Mouse (Mus musculus) forebrain, embryonic 11.5 days (tissue): ENCODE results near the gene Gyg. TPM values are rescaled to one million over a fixed set of nuclear protein-coding genes. Genes with fewer than 3 reads are reported as not detected.

Experiments
- ATAC-seq: fragments of 200-750 bp; cut with Nextera tagmentation; replicated peaks from 2 replicates; pipeline ENCODE4 v1.8.0; 2017; ENCODE audit warnings: moderate TSS enrichment; ENCODE audit not compliant: low FRiP score
- DNase-seq: peaks from one replicate; pipeline ENCODE4 v3.0.0-alpha.2; 2017; ENCODE audit warnings: low spot score
- H3K27ac ChIP-seq: fragments of 300-500 bp; sonication (generic); 2 replicates; pipeline ENCODE4 v1.5.1; 2014; ENCODE audit warnings: low read depth, low read length
- H3K27me3 ChIP-seq: fragments of 300-500 bp; sonication (generic); 2 replicates; pipeline ENCODE4 v1.6.1; 2014; ENCODE audit warnings: mild to moderate bottlenecking, low read length, mixed read lengths; ENCODE audit not compliant: control insufficient read depth, insufficient read depth
- H3K36me3 ChIP-seq: fragments of 300-500 bp; sonication (generic); 2 replicates; pipeline ENCODE4 v1.6.1; 2014; ENCODE audit warnings: mild to moderate bottlenecking, low read length, moderate library complexity, mixed read lengths; ENCODE audit not compliant: control insufficient read depth, insufficient read depth
- H3K4me1 ChIP-seq: fragments of 300-500 bp; sonication (generic); replicated peaks from 2 replicates; pipeline ENCODE4 v1.6.1; 2014; ENCODE audit warnings: low read length, mixed read lengths; ENCODE audit not compliant: control insufficient read depth, insufficient read depth
- H3K4me2 ChIP-seq: fragments of 300-500 bp; sonication (generic); 2 replicates; pipeline ENCODE4 v1.6.1; 2014; ENCODE audit warnings: low read depth, mild to moderate bottlenecking, low read length, moderate library complexity, mixed read lengths; ENCODE audit not compliant: severe bottlenecking
- H3K4me3 ChIP-seq: fragments of 300-500 bp; sonication (generic); 2 replicates; pipeline ENCODE4 v1.5.1; 2014; ENCODE audit warnings: low read depth, low read length
- H3K9ac ChIP-seq: fragments of 300-500 bp; sonication (generic); 2 replicates; pipeline ENCODE4 v1.6.1; 2014; ENCODE audit warnings: low read length
- H3K9me3 ChIP-seq: fragments of 300-500 bp; sonication (generic); 2 replicates; pipeline ENCODE4 v1.6.1; 2016; ENCODE audit warnings: low read length, mixed read lengths; ENCODE audit not compliant: control insufficient read depth
- WGBS: fragments of 180-500 bp; shearing (Covaris S2); extraction: QIAGEN DNeasy Blood & Tissue Kit; methylation state at CpG from one replicate; pipeline ENCODE4 v1.1.7; 2014; 5-methylcytosine and 5-hydroxymethylcytosine counted together
- polyA plus RNA-seq: library from polyadenylated mRNA; unstranded; fragments of >200 nt; fragmentation: Nextera tagmentation; extraction: Ambion mirVana; gene quantifications from 2 replicates; pipeline ENCODE4 v1.2.1, GENCODE M21; 2014

Gyg gene
- polyA plus RNA-seq, 1 experiment from 2014 or later = 37.6 TPM

GRCm38 (mm10) chr3:20141240-20141639 lies 13.9 kb downstream of the Gyg start:
- Histone ChIP-seq H3K4me3 (no peak overlapping the region), H3K36me3 (peaks cover 2% of the 10 kb centered on the region; the same call in 1 of the 2 replicates), H3K9ac (no peak overlapping the region), H3K9me3 (no peaks in the 10 kb centered on the region), H3K4me2 (no peak overlapping the region), H3K27me3 (no peaks in the 10 kb centered on the region), H3K27ac (no peak overlapping the region), H3K4me1 (peaks cover 5% of the 10 kb centered on the region; the same call in 1 of the 2 replicates)
- ATAC-seq (no peak), DNase-seq (no peak)

GRCm38 (mm10) chr3:20136868-20137581 lies 18.1 kb downstream of the Gyg start:
- DNase-seq (no peak), ATAC-seq (no peak)
- H3K9ac ChIP-seq = no peak overlapping the region
- H3K36me3 ChIP-seq = peaks cover 2% of the 10 kb centered on the region; the same call in 1 of the 2 replicates
- H3K9me3 ChIP-seq = no peaks in the 10 kb centered on the region
- H3K27me3 ChIP-seq = no peaks in the 10 kb centered on the region
- no peak overlapping the region for H3K4me2 ChIP-seq
- 89% methylated on average over 9 of the region's 9 CpGs for WGBS
- no peak overlapping the region for H3K4me3 ChIP-seq
- H3K27ac ChIP-seq = no peak overlapping the region
- H3K4me1 ChIP-seq = no peaks in the 10 kb centered on the region

GRCm38 (mm10) chr3:20134545-20134944 lies 20.6 kb downstream of the Gyg start:
- DNase-seq = no peak
- WGBS = 82% methylated on average over 3 of the region's 3 CpGs
- no peaks in the 10 kb centered on the region for H3K9me3 ChIP-seq

GRCm38 (mm10) chr3:20133745-20134144 lies 21.4 kb downstream of the Gyg start:
- Histone ChIP-seq H3K4me3 (no peak overlapping the region), H3K4me2 (no peak overlapping the region), H3K9ac (no peak overlapping the region), H3K4me1 (no peaks in the 10 kb centered on the region), H3K9me3 (no peaks in the 10 kb centered on the region), H3K36me3 (peaks cover 2% of the 10 kb centered on the region; the same call in 1 of the 2 replicates), H3K27me3 (no peaks in the 10 kb centered on the region), H3K27ac (no peak overlapping the region)
- no peak for ATAC-seq
- DNase-seq = no peak
- 90% methylated on average over 1 of the region's 1 CpGs for WGBS

More at GRCm38 (mm10) chr3:20134545-20134944, 20.6 kb downstream of the Gyg start:
- ATAC-seq = no peak
- no peak overlapping the region for H3K4me2 ChIP-seq
- H3K36me3 ChIP-seq = peaks cover 2% of the 10 kb centered on the region; the same call in 1 of the 2 replicates
- no peak overlapping the region for H3K27ac ChIP-seq
- no peak overlapping the region for H3K9ac ChIP-seq
- no peak overlapping the region for H3K4me3 ChIP-seq
- H3K27me3 ChIP-seq = no peaks in the 10 kb centered on the region
- H3K4me1 ChIP-seq = no peaks in the 10 kb centered on the region

GRCm38 (mm10) chr3:20132731-20133130 lies 22.4 kb downstream of the Gyg start:
- DNase-seq = no peak
- ATAC-seq = no peak
- Histone ChIP-seq H3K4me1 (no peaks in the 10 kb centered on the region), H3K4me2 (no peak overlapping the region), H3K9ac (no peak overlapping the region), H3K9me3 (no peaks in the 10 kb centered on the region), H3K27me3 (no peaks in the 10 kb centered on the region), H3K4me3 (no peak overlapping the region), H3K36me3 (peaks cover 2% of the 10 kb centered on the region; the same call in 1 of the 2 replicates), H3K27ac (no peak overlapping the region)
- 97% methylated on average over 1 of the region's 1 CpGs for WGBS

- WGBS = 88% methylated on average over 2 of the region's 2 CpGs
These were observed 23.8 kb downstream of the Gyg start for GRCm38 (mm10) chr3:20131350-20131720.

GRCm38 (mm10) chr3:20130456-20131349 lies 24.4 kb downstream of the Gyg start:
- no peak overlapping the region for H3K27ac ChIP-seq
- no peaks in the 10 kb centered on the region for H3K27me3 ChIP-seq
- H3K4me1 ChIP-seq = no peaks in the 10 kb centered on the region
- no peak overlapping the region for H3K4me2 ChIP-seq
- ATAC-seq (no peak), DNase-seq (no peak)
- no peak overlapping the region for H3K4me3 ChIP-seq
- WGBS = 91% methylated on average over 8 of the region's 8 CpGs
- H3K9me3 ChIP-seq = no peaks in the 10 kb centered on the region
- H3K36me3 ChIP-seq = no peaks in the 10 kb centered on the region
- H3K9ac ChIP-seq = no peak overlapping the region

More at GRCm38 (mm10) chr3:20131350-20131720, 23.8 kb downstream of the Gyg start:
- Histone ChIP-seq H3K9me3 (no peaks in the 10 kb centered on the region), H3K27me3 (no peaks in the 10 kb centered on the region), H3K36me3 (no peaks in the 10 kb centered on the region), H3K4me2 (no peak overlapping the region), H3K4me1 (no peaks in the 10 kb centered on the region), H3K27ac (no peak overlapping the region), H3K9ac (no peak overlapping the region), H3K4me3 (no peak overlapping the region)
- ATAC-seq = no peak
- no peak for DNase-seq

GRCm38 (mm10) chr3:20129491-20129890 lies 25.6 kb downstream of the Gyg start:
- no peak overlapping the region for H3K4me3 ChIP-seq
- H3K4me2 ChIP-seq = no peak overlapping the region
- 93% methylated on average over 5 of the region's 5 CpGs for WGBS
- H3K9me3 ChIP-seq = no peaks in the 10 kb centered on the region
- H3K36me3 ChIP-seq = no peaks in the 10 kb centered on the region; the same call in 1 of the 2 replicates
- no peak overlapping the region for H3K9ac ChIP-seq
- ATAC-seq (no peak), DNase-seq (no peak)
- no peaks in the 10 kb centered on the region for H3K27me3 ChIP-seq
- H3K4me1 ChIP-seq = no peaks in the 10 kb centered on the region
- no peak overlapping the region for H3K27ac ChIP-seq
